Mouse (Mus musculus): Measurements from ENCODE around the gene Tmprss11g.

Gene Tmprss11g

DNA sequence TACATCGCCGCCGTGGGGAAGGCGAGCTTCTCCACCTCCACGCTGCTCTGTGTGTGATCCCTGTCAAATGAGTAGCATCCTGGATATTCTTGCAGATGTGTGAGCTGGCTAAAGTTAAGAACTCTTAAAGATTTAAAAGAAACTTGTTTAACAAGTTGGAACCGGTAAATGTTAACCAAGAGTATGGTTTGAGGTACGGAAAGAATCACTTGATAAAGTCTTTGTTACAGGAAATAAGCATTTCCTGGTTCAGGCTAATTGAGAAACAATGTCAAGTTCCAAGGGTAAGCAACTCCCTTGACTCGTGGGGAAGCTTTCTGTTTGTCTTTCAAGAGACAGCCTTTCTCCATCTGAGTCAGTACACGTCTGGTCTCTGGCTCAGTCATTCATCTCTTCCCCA is at the start of gene Tmprss11g:
TSS of gene Tmprss11g (minus strand) at position 101 of the 400 bp plus-strand sequence.
- no peak for DNase-seq (ENCODE audit: low read depth)

GRCm38 (mm10) chr5:86546693-86547092 is 28.3 kb upstream of the Tmprss11g start:
- DNase-seq (ENCODE audit: low read depth), result no peak

DNA sequence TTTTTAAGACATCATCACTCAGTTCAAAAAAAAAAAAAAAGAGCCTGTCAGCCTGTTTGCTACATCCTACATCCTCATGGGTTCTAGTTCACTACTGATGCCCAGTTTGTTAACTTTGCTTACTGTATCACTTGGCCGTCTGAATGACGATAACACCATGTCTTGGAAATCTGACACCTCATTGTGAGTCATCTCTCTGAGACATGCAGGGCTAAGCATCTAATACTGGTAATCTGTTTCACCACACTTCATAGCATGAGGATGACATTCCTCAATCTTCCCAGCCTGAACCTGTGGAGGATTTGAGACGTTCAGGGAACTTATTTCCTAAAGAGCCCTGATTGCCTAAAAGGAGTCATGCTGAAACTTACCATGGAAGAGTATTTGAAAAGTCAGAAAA is 22.2 kb upstream of the Tmprss11g start:
- peak; percentile 35 for DNase-seq (ENCODE audit: low read depth)

- DNase-seq (ENCODE audit: low read depth), result no peak
Observed at GRCm38 (mm10) chr5:86528725-86529124, 10.3 kb upstream of the Tmprss11g start.

GRCm38 (mm10) chr5:86511538-86511937 is 6.9 kb downstream of the Tmprss11g start:
- DNase-seq (ENCODE audit: low read depth), result peak; percentile 5

- no peak for DNase-seq (ENCODE audit: low read depth)
Observed at GRCm38 (mm10) chr5:86493453-86493852, 24.9 kb downstream of the Tmprss11g start.

GRCm38 (mm10) chr5:86482562-86482961 is 35.8 kb downstream of the Tmprss11g start:
- peak; percentile 63 for DNase-seq (ENCODE audit: low read depth)

- no peak for DNase-seq (ENCODE audit: low read depth)
Observed at GRCm38 (mm10) chr5:86482031-86482430, 36.4 kb downstream of the Tmprss11g start.

- no peak for DNase-seq (ENCODE audit: low read depth)
Observed at GRCm38 (mm10) chr5:86473859-86474258, 44.5 kb downstream of the Tmprss11g start.

- DNase-seq (ENCODE audit: low read depth), result no peak
Observed at GRCm38 (mm10) chr5:86468890-86469289, 49.5 kb downstream of the Tmprss11g start, which contains the start of gene Tmprss11a. TSS of gene Tmprss11a (minus strand) at chr5:86468990.

DNA sequence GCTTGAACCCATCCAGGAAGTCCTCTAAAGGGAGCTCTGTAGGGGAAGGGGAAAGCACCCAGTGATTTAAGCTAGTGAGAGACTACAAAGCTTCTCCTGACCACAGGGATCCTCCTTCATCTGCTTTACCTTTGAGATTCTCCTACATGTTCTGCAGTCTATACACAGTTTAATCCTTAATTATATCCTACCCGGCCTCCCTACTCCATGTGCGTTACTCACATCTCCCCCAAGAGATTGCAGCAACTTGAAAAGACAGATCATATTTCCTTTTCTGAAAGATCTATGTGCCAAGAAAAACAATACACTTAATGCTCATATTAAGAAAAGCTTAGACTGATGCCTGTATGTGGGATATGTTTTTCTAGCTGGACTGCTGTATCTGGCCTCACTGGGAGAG is 79.1 kb downstream of the Tmprss11g start:
- DNase-seq (ENCODE audit: low read depth), result peak; percentile 3

GRCm38 (mm10) chr5:86438548-86438947 is 79.9 kb downstream of the Tmprss11g start:
- no peak for DNase-seq (ENCODE audit: low read depth)
